Mouse (Mus musculus): ENCODE results near the gene Luc7l. TPM values are rescaled to one million over a fixed set of nuclear protein-coding genes. Genes with fewer than 3 reads are reported as not detected.

Luc7l gene
- polyA plus RNA-seq (2012; rRNA removed): 16.9 and 19.1 TPM in 2 replicates

DNA sequence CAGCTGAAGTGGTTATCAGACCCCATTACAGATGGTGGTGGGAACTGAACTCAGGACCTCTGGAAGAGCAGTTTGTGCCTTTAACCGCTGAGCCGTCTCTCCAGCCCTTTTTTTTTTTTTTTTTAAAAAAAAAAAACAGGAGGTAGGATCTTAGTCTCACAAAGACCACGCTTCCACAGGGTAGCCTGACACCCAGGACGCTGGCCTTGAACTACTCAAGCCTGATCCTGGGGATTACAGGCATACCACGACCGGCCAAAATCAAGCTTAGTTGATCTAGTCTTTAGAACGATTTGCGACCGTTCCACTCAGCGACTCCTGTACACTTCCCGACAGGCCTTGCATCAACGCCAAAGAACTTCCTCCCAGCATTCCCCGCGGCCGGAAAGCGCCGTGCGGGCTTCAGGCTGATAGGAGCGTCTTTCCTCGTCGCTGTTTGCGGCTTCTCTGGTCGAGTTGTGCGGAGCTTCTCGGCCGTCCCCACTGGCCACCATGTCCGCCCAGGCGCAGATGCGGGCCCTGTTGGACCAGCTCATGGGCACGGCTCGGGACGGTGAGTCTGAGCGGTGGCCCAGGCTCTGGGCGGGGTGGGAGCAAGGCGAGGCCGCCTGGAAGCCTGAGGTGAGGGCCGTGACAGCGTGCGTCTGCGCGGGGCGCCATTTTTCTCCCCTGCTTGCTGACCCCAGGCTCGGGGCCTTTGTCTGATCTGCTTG lies at the start of gene Luc7l:
Gene Luc7l (plus strand): TSS at position 358 of the 713 bp plus-strand sequence.
- under 1% methylated on average over 43 of the region's 43 CpGs for WGBS
- Histone ChIP-seq H3K4me1 (ENCODE audit: control insufficient read depth, insufficient read depth, low read length) (peaks cover 6% of the 10 kb centered on the region), H3K4me3 (replicated peaks; ENCODE audit: extremely low read depth, low read depth, low read length) (peak within 1 kb of the TSS; percentile 93)
- peak; percentile 94 for DNase-seq
- TF ChIP-seq POLR2A (IDR thresholded peaks at IDR 0.05; ENCODE audit: borderline replicate concordance, extremely low read depth, low read depth, low read length) (peak; percentile 96), CTCF (IDR thresholded peaks at IDR 0.05; ENCODE audit: insufficient read depth, low read length) (no peak)

DNA sequence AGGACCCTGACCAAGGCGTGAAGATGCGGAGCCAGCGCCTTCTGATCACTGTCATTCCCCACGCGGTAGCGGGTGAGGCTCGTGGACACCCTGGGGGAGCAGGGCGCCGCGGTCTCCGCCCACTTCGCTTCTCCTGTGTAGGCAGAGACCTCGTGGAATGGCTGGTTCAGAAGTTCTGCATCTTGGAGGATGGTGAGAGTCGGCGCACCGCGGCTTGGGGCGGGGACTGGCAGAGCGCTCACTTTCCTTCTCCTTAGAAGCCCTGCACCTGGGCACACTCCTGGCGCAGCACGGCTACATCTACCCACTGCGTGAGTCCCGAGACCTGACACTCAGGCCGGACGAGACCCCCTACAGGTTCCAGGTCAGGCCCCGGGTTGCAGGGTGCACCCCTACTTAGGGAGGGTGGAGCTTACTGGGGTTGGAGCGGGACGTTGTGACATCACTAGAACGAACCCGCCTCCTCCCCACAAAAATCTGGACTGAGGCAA lies 49.3 kb upstream of the Luc7l start:
- peak; percentile 68 for DNase-seq
- no peak for TF ChIP-seq CTCF (IDR thresholded peaks at IDR 0.05; ENCODE audit: insufficient read depth, low read length)
- no peak for TF ChIP-seq POLR2A (IDR thresholded peaks at IDR 0.05; ENCODE audit: borderline replicate concordance, extremely low read depth, low read depth, low read length)
- Histone ChIP-seq H3K4me1 (ENCODE audit: control insufficient read depth, insufficient read depth, low read length) (peaks cover 4% of the 10 kb centered on the region), H3K4me3 (replicated peaks; ENCODE audit: extremely low read depth, low read depth, low read length) (peak overlapping the region; percentile 62)
- under 1% methylated on average over 30 of the region's 30 CpGs for WGBS

DNA sequence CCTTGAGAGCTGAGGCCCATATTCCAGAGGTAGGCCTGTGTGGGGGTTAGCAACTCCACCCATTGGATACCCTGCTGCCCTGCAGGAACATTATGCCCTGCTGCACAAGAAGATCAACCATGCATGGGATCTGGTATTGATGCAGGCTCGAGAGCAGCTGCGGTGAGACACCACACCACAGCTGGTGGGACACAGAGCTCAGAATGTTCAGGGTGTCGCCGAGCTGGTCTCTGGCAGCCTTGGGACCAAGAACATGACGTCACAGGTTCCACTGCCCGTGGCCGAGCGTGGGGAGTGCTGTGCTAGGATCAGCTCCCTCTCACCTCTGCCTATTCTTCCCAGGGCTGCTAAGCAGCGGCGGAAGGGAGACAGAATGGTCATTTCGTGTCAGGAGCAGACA lies 47.9 kb upstream of the Luc7l start:
- no peak for DNase-seq
- no peak overlapping the region for H3K4me3 ChIP-seq (replicated peaks; ENCODE audit: extremely low read depth, low read depth, low read length)
- H3K4me1 ChIP-seq (ENCODE audit: control insufficient read depth, insufficient read depth, low read length): peaks cover 4% of the 10 kb centered on the region
- 49% methylated on average over 11 of the region's 11 CpGs for WGBS
- TF ChIP-seq CTCF (IDR thresholded peaks at IDR 0.05; ENCODE audit: insufficient read depth, low read length): no peak
- TF ChIP-seq POLR2A (IDR thresholded peaks at IDR 0.05; ENCODE audit: borderline replicate concordance, extremely low read depth, low read depth, low read length): no peak

DNA sequence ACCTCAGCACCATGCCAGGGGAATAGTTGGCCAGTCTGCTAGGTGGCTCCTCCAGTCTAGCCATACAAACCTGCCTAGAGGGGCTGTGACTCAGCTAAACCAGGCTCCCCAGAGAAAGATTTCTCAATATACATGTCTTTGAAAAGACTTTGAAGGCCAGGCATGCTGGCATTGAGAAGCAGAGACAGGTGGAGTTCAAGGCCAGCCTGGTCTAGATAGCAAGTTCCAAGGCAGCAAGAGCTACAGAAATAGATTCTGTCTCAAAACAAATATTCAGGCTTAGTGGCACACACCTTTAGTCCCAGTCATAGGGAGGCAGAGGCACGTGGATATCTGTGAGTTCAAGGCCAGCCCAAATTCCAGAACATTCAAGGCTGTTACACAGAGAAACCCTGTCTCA lies 46.3 kb upstream of the Luc7l start:
- TF ChIP-seq CTCF (IDR thresholded peaks at IDR 0.05; ENCODE audit: insufficient read depth, low read length): no peak
- TF ChIP-seq POLR2A (IDR thresholded peaks at IDR 0.05; ENCODE audit: borderline replicate concordance, extremely low read depth, low read depth, low read length): no peak
- 33% methylated on average over 1 of the region's 1 CpGs for WGBS

DNA sequence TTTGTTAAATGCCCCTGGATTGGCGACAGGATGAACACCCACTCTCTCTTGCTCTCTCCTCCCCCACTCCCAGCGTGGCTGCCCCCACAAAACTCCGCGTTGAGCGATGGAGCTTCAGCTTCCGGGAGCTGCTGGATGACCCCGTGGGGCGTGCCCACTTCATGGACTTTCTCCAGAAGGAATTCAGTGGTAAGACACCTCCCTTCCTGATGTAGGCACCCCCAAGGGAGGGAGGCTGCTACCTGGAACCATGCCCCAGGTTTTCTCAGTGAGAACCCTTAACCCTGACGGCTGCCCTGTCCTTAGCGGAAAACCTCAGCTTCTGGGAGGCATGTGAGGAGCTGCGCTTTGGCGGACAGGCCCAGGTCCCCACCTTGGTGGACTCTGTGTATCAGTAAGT lies 45.0 kb upstream of the Luc7l start, which contains the start of gene Arhgdig:
Gene Arhgdig (minus strand): TSS at position 101 of the 400 bp plus-strand sequence.
- Histone ChIP-seq H3K4me3 (replicated peaks; ENCODE audit: extremely low read depth, low read depth, low read length) (no peak within 1 kb of the TSS), H3K4me1 (ENCODE audit: control insufficient read depth, insufficient read depth, low read length) (peaks cover under 1% of the 10 kb centered on the region; the same call in 1 of the 2 replicates)
- no peak for DNase-seq
- TF ChIP-seq POLR2A (IDR thresholded peaks at IDR 0.05; ENCODE audit: borderline replicate concordance, extremely low read depth, low read depth, low read length): no peak
- TF ChIP-seq CTCF (IDR thresholded peaks at IDR 0.05; ENCODE audit: insufficient read depth, low read length): no peak
- WGBS: 85% methylated on average over 12 of the region's 12 CpGs

More for the DNA sequence above, 46.3 kb upstream of the Luc7l start:
- no peak overlapping the region for H3K4me3 ChIP-seq (replicated peaks; ENCODE audit: extremely low read depth, low read depth, low read length)
- no peak for DNase-seq
- H3K4me1 ChIP-seq (ENCODE audit: control insufficient read depth, insufficient read depth, low read length): peaks cover 4% of the 10 kb centered on the region

DNA sequence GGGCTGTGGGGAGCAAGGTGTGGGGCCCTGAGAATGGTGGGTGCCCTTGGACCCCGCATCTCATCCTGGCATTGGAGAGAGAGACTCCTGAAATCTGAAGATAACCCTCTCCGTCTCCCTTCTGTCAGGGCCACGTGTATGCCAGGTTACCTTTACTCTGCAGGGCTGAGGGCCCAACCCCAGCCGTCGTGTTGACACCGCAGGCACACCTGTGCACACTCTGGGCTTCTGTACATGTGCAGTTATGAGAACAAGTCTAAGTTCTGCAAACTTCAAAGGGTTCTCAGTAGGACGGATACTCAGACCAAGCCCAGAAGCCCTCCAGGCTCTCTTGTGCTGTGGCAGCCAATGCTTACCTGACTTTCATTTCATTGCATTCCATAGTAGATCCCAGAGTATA lies 40.5 kb upstream of the Luc7l start:
- H3K4me1 ChIP-seq (ENCODE audit: control insufficient read depth, insufficient read depth, low read length): no peaks in the 10 kb centered on the region
- H3K4me3 ChIP-seq (replicated peaks; ENCODE audit: extremely low read depth, low read depth, low read length): no peak overlapping the region
- DNase-seq: no peak
- WGBS: 86% methylated on average over 7 of the region's 7 CpGs
- TF ChIP-seq POLR2A (IDR thresholded peaks at IDR 0.05; ENCODE audit: borderline replicate concordance, extremely low read depth, low read depth, low read length): no peak

DNA sequence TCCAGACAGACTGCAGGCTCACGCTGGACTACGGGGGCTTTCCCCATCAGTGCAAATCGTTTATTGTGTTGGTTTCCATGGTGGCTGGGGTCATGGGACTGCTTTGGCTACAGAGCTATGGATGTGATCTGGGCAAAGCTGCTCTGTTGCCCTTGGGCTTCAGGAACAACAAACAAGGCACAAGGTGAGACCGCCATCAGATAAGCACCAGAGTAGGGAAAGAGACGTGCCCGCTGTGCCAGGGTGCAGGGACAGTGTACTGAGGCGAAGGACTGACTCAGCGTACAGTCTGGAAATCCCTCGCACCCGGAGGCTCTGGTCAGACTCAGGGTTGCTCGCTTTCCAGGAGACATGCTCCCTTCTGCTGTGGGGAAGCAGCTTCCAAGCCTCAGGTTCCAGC lies 40.0 kb upstream of the Luc7l start:
- H3K4me3 ChIP-seq (replicated peaks; ENCODE audit: extremely low read depth, low read depth, low read length): no peak overlapping the region
- no peaks in the 10 kb centered on the region for H3K4me1 ChIP-seq (ENCODE audit: control insufficient read depth, insufficient read depth, low read length)
- no peak for DNase-seq
- WGBS: 81% methylated on average over 11 of the region's 11 CpGs
- TF ChIP-seq CTCF (IDR thresholded peaks at IDR 0.05; ENCODE audit: insufficient read depth, low read length) (no peak), POLR2A (IDR thresholded peaks at IDR 0.05; ENCODE audit: borderline replicate concordance, extremely low read depth, low read depth, low read length) (no peak)

DNA sequence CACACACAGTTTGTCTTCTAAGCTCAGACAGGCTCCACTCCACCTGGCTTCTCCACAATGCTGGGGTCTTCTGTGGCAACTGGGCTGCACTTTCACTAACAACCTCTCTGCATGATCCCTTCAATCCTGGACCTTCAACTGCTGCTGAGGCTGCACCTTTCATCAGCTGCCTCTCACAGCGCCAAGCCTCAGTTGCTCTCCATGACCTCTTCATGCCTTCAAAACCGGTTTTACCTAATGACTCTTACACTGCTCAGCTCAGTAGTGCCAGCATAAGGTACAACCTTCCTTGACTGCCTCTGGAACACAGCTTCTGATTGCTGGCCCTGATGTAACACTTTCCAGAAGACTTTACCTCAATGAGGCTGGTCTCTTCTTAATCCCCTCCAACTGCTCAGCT lies 31.2 kb upstream of the Luc7l start:
- no peak overlapping the region for H3K4me3 ChIP-seq (replicated peaks; ENCODE audit: extremely low read depth, low read depth, low read length)
- TF ChIP-seq POLR2A (IDR thresholded peaks at IDR 0.05; ENCODE audit: borderline replicate concordance, extremely low read depth, low read depth, low read length) (no peak), CTCF (IDR thresholded peaks at IDR 0.05; ENCODE audit: insufficient read depth, low read length) (no peak)
- no peak for DNase-seq
- 57% methylated on average over 2 of the region's 2 CpGs for WGBS
- H3K4me1 ChIP-seq (ENCODE audit: control insufficient read depth, insufficient read depth, low read length): no peaks in the 10 kb centered on the region

DNA sequence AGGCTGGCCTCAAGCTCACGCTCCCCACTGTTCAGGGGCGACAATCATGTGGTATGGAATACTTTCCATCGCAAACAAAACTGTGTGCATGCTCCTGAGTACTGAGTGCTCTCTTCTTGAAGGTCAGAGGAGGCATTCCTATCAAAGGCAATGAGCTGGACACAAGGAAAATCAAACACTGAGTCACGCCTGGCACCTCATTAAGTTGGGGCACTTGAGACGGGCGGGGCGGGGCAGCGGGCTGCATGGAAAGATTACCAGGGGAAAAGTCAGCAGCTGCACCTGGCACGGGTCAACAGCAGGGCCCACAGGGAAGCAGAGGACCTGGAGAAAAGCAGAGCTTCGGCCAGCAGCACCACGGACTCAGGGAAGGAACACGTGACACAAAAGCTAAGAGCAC lies 27.5 kb upstream of the Luc7l start:
- peak; percentile 62 for DNase-seq
- 60% methylated on average over 12 of the region's 12 CpGs for WGBS
- Histone ChIP-seq H3K4me3 (replicated peaks; ENCODE audit: extremely low read depth, low read depth, low read length) (no peak overlapping the region), H3K4me1 (ENCODE audit: control insufficient read depth, insufficient read depth, low read length) (no peaks in the 10 kb centered on the region)
- TF ChIP-seq CTCF (IDR thresholded peaks at IDR 0.05; ENCODE audit: insufficient read depth, low read length) (no peak), POLR2A (IDR thresholded peaks at IDR 0.05; ENCODE audit: borderline replicate concordance, extremely low read depth, low read depth, low read length) (no peak)

DNA sequence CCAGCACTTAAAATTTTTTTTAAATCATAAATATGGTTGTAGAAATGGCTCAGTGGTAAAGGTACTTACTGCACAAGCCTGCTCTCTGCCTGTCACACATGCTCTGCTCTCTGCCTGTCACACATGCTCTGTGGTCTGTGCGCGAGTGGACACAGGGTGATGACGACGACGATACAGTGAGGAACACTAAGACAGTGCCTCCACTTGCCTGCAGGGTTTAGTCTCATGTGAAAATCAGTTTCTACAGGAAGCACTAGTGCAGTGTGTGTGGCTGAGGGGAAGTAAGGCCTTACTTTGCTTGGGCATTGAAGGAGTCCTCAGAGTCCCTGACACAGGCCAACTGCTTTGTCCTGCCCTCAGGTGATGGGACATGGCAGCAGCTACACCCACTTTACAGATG lies 22.9 kb upstream of the Luc7l start:
- H3K4me1 ChIP-seq (ENCODE audit: control insufficient read depth, insufficient read depth, low read length): no peaks in the 10 kb centered on the region
- TF ChIP-seq POLR2A (IDR thresholded peaks at IDR 0.05; ENCODE audit: borderline replicate concordance, extremely low read depth, low read depth, low read length): no peak
- TF ChIP-seq CTCF (IDR thresholded peaks at IDR 0.05; ENCODE audit: insufficient read depth, low read length): no peak
- 86% methylated on average over 5 of the region's 5 CpGs for WGBS
- DNase-seq: no peak
- no peak overlapping the region for H3K4me3 ChIP-seq (replicated peaks; ENCODE audit: extremely low read depth, low read depth, low read length)

Data from lung, adult 2 months (tissue).